Mouse (Mus musculus) left cerebral cortex, postnatal 4 days (tissue): ENCODE measurements at regions not wholly inside any gene's neighbourhood (a gene's known extent, or its start where the extent isn't known, plus 50 kb on each side); places are given as distances from the start of the nearest gene placed in this dataset.
A peak's percentile ranks its signal among the peaks of the same experiment; 100 is the strongest.

ENCODE experiments used
- DNase-seq: peaks from one replicate; pipeline ENCODE4 v3.0.0-alpha.2; 2022
- intact Hi-C: fragments of 180-260 bp; cut with DNase I; formaldehyde crosslinking; loops from one replicate; pipeline ENCODE4 v1.15.1; 2025

DNA sequence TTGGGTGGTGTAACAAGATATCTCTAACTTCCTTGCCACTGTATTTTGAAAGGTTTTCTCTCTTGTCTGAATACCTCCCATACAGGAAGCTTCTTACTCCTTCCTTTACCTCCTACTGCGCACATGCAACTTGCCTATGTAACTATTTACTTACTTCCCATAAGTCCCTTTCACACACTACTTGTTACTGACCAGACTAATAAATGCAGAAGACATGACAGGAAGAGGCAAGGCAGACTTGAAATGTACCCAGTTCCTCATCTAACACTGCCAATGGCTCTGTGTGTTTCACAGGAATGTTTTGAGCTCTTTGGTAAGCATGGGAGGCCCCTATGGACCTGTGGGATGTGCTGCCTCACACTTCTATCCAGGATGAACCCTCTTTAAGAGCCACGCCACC, 207.1 kb upstream of the Hhip start:
- intact Hi-C loops = no loop called here
- DNase-seq = no peak

DNA sequence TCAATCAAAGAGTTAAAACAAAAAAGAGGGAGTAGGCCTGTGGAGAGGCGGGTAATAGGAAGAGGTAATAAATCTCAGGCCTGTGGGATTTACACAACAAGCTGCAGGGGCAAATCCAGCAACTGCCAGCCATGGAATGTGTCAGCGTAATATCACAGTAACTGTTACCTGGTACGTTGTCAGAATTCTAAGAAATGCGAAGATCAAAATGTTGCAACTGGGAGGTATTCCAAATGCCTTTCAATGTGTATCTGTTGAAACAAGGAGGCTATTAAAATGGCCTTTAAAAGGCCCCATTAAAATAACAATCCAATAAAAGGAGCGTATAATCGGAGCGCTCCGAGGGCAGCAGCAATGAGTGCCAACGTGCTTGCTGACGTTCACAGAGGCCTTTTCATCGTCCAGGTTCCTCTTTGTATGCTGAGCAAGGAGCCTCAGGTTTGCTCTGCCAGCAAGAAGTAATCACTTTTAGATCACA, 205.7 kb upstream of the Hhip start:
- intact Hi-C loops = no loop called here
- DNase-seq = no peak

GRCm38 (mm10) chr8:80262911-80263310, 205.1 kb upstream of the Hhip start:
- intact Hi-C loops = no loop called here
- DNase-seq = no peak

GRCm38 (mm10) chr8:80253541-80253940, 195.7 kb upstream of the Hhip start:
- intact Hi-C loops = no loop called here
- no peak for DNase-seq

GRCm38 (mm10) chr8:80251595-80251994, 193.8 kb upstream of the Hhip start:
- intact Hi-C loops = no loop called here
- no peak for DNase-seq

GRCm38 (mm10) chr8:80250305-80251161, 192.7 kb upstream of the Hhip start:
- intact Hi-C loops = no loop called here

GRCm38 (mm10) chr8:80249762-80250161, 192.0 kb upstream of the Hhip start:
- intact Hi-C loops = no loop called here

More at GRCm38 (mm10) chr8:80250305-80251161, 192.7 kb upstream of the Hhip start:
- no peak for DNase-seq

GRCm38 (mm10) chr8:80239879-80240278, 182.1 kb upstream of the Hhip start:
- intact Hi-C loops = no loop called here
- DNase-seq = no peak

More at GRCm38 (mm10) chr8:80249762-80250161, 192.0 kb upstream of the Hhip start:
- no peak for DNase-seq

DNA sequence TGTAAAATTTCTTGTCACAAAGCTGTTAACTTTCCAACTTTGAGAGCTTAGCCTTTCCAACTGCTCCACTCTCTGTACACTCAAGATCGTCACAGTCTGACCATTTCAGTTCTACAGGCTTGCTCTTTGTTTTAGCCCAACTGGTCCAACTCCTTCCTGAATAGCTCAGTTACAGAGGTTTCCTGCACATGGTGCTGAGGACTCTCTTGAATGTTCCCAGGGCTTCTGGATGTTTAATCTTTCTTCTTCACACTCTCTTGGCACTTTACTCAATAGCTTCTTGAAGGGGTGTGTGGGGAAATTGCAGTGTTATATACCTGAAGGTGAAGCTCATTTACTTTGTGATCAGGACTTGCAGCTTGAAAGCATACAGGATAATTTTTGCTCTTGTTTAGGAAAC, 152.6 kb upstream of the Hhip start:
- DNase-seq = no peak
- intact Hi-C loops = no loop called here

DNA sequence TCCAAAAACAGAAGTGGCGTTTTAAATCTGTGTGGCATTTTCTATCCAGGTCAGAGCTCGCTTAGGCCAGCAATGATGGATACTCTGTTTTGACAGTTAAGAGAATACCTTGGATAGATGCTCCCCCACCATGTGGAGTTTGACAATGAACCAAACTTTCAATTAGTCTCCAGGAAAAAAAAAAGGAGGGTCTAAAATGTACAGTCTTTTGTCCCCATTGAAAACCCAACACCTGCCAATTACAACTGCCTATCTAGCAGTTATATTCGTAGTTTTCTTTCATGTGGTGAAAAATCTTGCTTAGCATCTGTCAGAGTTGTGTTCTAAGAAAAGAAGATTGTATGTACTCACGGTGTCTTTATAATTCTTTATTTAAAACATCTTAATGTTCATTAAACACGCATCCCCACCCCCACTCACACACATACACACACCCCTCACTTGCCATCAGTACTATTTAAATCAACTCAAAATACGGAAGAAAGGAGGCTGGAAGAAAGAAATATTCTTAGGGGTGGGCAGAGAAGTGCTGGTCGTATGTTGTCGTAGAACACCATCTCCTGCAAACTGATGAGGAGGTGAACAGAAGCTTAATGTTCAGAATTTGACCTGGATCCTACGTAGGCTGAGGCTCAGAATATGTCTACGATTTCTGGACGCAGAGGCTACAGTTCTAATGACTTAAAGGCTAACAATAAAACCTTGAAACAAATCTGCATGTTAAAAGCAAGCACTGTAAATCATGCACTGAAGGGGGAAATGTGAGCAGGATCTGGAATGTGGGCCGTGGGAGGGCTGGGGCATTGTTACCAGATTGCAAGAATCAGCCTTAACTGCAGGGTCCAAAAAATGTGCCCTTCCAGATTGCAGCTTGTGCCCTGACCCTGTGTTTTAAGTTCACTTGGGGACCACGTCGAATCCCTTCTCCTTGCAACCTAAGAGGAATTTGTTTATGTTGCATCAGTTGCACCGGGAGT, 147.2 kb upstream of the Hhip start:
- intact Hi-C loops = no loop called here
- no peak for DNase-seq

DNA sequence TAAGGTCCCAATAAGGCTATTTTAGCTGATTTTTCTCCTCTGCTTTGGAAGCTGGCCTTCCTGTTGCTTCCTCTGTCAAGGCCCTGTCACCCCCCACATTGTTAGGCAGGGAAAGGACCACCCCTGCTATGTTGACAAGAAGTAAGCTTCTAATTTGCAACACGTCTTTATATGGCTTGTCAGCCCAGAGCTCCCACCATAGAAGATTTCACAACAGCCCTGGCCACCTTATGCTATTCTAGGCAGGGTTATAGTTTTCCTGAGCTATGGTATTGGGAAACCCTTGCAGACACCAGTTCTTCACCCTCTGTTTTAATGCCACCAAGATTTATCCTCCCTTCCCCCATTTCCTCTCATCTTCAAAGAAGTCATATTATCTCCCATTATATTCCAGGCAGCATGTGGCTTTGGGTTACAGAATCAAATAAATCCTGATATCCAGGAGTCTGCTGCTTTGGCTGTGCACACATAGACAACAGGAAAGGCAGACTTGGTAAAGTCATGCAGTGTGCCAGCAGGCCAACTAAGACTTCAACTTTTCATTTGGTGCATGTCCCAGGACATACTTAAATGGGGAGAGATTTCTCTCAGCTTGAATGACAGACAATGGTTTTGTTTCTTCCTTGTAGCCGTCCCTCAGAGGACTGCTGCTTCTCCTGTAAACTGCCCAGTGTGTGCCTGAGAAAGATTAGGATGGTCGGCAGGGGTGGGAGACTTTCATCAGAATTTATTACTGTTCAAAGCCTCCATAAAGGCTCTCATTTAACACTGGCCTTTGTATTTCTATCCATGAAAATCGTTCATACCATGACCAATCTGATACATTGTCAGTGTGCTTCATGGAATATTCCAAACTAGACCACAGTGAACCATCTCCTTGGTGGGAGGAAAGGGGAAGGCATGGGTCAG, 146.2 kb upstream of the Hhip start:
- intact Hi-C loops = no loop called here
- no peak for DNase-seq

- DNase-seq = no peak
- intact Hi-C loops = no loop called here
Observed at GRCm38 (mm10) chr8:80197680-80198079, 139.9 kb upstream of the Hhip start.

DNA sequence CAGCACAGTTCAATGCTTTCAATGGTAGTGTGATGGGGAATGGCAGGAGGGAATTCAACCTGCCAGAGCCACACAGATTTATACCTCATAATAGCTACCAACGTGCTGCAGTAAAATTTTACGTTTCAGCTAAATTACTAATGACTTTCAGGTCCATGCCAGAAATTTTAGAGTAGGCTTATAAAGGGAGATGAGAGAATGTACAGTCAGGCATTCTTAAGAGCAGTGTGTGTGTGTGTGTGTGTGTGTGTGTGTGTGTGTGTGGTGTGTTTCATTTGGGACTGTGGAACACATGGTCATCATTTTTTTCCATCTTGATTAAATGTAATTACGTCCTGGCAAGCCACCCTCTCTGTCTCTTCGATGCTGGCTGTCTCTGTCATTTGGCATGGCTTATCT, 132.7 kb upstream of the Hhip start:
- no peak for DNase-seq
- intact Hi-C loops = no loop called here

GRCm38 (mm10) chr8:80189797-80190509, 132.1 kb upstream of the Hhip start:
- DNase-seq = no peak
- intact Hi-C loops = no loop called here

DNA sequence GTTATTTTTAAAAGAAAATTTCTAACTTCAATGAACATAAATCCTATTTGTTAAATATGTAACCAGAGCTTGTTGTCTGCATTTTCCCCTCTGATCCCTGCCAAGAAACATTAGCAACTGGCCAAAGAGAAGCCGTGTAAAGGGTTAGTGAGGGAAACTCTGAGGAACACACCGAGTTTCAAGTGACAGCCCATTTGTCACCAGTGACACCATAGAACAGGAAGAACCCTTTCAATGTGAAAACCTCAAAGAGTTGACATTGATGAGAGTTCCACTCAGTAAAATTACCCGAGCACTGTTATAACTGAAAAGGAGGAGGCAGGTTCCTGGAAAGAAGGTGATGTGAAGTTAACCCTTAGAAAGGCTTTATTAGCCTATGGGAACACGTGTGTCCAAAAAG, 127.5 kb upstream of the Hhip start:
- no peak for DNase-seq
- intact Hi-C loops = no loop called here

DNA sequence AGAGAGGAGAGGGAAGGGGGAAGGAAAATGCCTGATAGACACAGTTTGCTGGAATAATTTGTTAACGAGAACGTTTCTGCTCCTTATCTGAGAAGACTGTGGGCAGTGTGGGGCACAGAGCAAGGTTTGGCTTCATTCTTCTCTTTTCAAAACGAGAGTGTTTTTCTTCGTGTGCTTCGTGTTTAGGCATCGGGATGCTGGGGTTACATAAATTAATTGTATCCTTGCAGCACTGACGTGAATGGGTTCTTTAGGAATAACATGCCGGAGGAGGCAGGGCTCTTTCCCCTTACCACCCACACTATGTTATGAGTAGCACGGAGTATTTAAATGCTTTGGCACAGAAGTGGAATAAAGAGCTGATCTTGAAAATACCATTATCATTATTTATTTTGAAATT, 110.9 kb upstream of the Hhip start:
- no peak for DNase-seq
- intact Hi-C loops = no loop called here

- intact Hi-C loops = no loop called here
- DNase-seq = peak; percentile 73
Observed at GRCm38 (mm10) chr8:80149458-80150083, 91.8 kb upstream of the Hhip start.

GRCm38 (mm10) chr8:80147929-80148328, 90.1 kb upstream of the Hhip start:
- no peak for DNase-seq
- intact Hi-C loops = no loop called here

GRCm38 (mm10) chr8:80138481-80138880, 80.7 kb upstream of the Hhip start:
- no peak for DNase-seq
- intact Hi-C loops = no loop called here
